Mouse (Mus musculus): ENCODE data around the gene Zbtb16. TPM values are rescaled to one million over a fixed set of nuclear protein-coding genes. Genes with fewer than 3 reads are reported as not detected.
A peak's percentile ranks its signal among the peaks of the same experiment; 100 is the strongest.

Zbtb16 gene
- polyA plus RNA-seq, 1 experiment from 2014 or later = 0.77 TPM

- Histone ChIP-seq H3K4me1 (replicated peaks) (peaks cover 37% of the 10 kb centered on the region), H3K36me3 (no peaks in the 10 kb centered on the region), H3K27me3 (peaks cover 64% of the 10 kb centered on the region), H3K9ac (no peak overlapping the region), H3K4me2 (no peak overlapping the region), H3K4me3 (replicated peaks) (no peak overlapping the region), H3K9me3 (replicated peaks) (no peaks in the 10 kb centered on the region), H3K27ac (no peak overlapping the region)
- ATAC-seq (ENCODE audit: low read depth) = no peak
- no peak for DNase-seq
- WGBS (ENCODE audit: insufficient replicate concordance) = 68% methylated on average over 12 of the region's 12 CpGs
Observed at GRCm38 (mm10) chr9:48824533-48825130, 11.4 kb downstream of the Zbtb16 start.

- H3K4me3 ChIP-seq (replicated peaks) = no peak overlapping the region
- no peaks in the 10 kb centered on the region for H3K36me3 ChIP-seq
- WGBS (ENCODE audit: insufficient replicate concordance) = 47% methylated on average over 6 of the region's 6 CpGs
- no peak overlapping the region for H3K9ac ChIP-seq
- H3K27ac ChIP-seq = no peak overlapping the region
- H3K4me1 ChIP-seq (replicated peaks) = peaks cover 45% of the 10 kb centered on the region
- H3K9me3 ChIP-seq (replicated peaks) = no peaks in the 10 kb centered on the region
- H3K27me3 ChIP-seq = peaks cover 62% of the 10 kb centered on the region
- DNase-seq (no peak), ATAC-seq (ENCODE audit: low read depth) (no peak)
- H3K4me2 ChIP-seq = no peak overlapping the region
Observed at GRCm38 (mm10) chr9:48823851-48824250, 12.2 kb downstream of the Zbtb16 start.

GRCm38 (mm10) chr9:48823319-48823705 is 12.7 kb downstream of the Zbtb16 start:
- no peak overlapping the region for H3K9ac ChIP-seq
- no peak overlapping the region for H3K4me2 ChIP-seq
- 55% methylated on average over 7 of the region's 7 CpGs for WGBS (ENCODE audit: insufficient replicate concordance)
- no peaks in the 10 kb centered on the region for H3K36me3 ChIP-seq
- ATAC-seq (ENCODE audit: low read depth) = no peak
- no peak overlapping the region for H3K27ac ChIP-seq
- no peak overlapping the region for H3K4me3 ChIP-seq (replicated peaks)
- peaks cover 57% of the 10 kb centered on the region for H3K27me3 ChIP-seq
- peaks cover 51% of the 10 kb centered on the region for H3K4me1 ChIP-seq (replicated peaks)
- DNase-seq = no peak
- no peaks in the 10 kb centered on the region for H3K9me3 ChIP-seq (replicated peaks)

- no peak overlapping the region for H3K4me2 ChIP-seq
- no peaks in the 10 kb centered on the region for H3K36me3 ChIP-seq
- DNase-seq (no peak), ATAC-seq (ENCODE audit: low read depth) (no peak)
- no peak overlapping the region for H3K9ac ChIP-seq
- 36% methylated on average over 18 of the region's 18 CpGs for WGBS (ENCODE audit: insufficient replicate concordance)
- H3K4me1 ChIP-seq (replicated peaks) = peaks cover 56% of the 10 kb centered on the region
- no peaks in the 10 kb centered on the region for H3K9me3 ChIP-seq (replicated peaks)
- H3K27ac ChIP-seq = no peak overlapping the region
- H3K27me3 ChIP-seq = peaks cover 51% of the 10 kb centered on the region
- no peak overlapping the region for H3K4me3 ChIP-seq (replicated peaks)
Observed at GRCm38 (mm10) chr9:48822586-48823318, 13.3 kb downstream of the Zbtb16 start.

GRCm38 (mm10) chr9:48821916-48822585 is 14.0 kb downstream of the Zbtb16 start:
- Histone ChIP-seq H3K4me1 (replicated peaks) (peaks cover 63% of the 10 kb centered on the region), H3K4me3 (replicated peaks) (no peak overlapping the region), H3K4me2 (no peak overlapping the region), H3K9ac (no peak overlapping the region), H3K9me3 (replicated peaks) (no peaks in the 10 kb centered on the region), H3K36me3 (no peaks in the 10 kb centered on the region), H3K27me3 (peaks cover 48% of the 10 kb centered on the region), H3K27ac (no peak overlapping the region)
- WGBS (ENCODE audit: insufficient replicate concordance) = 62% methylated on average over 15 of the region's 15 CpGs
- ATAC-seq (ENCODE audit: low read depth) = no peak
- no peak for DNase-seq

- peaks cover 65% of the 10 kb centered on the region for H3K4me1 ChIP-seq (replicated peaks)
Observed at GRCm38 (mm10) chr9:48821431-48821830, 14.6 kb downstream of the Zbtb16 start.

GRCm38 (mm10) chr9:48820791-48821190 is 15.2 kb downstream of the Zbtb16 start:
- ATAC-seq (ENCODE audit: low read depth) (no peak), DNase-seq (no peak)
- no peaks in the 10 kb centered on the region for H3K36me3 ChIP-seq
- no peak overlapping the region for H3K27ac ChIP-seq
- no peak overlapping the region for H3K9ac ChIP-seq
- H3K27me3 ChIP-seq = peaks cover 51% of the 10 kb centered on the region
- 47% methylated on average over 3 of the region's 3 CpGs for WGBS (ENCODE audit: insufficient replicate concordance)
- no peaks in the 10 kb centered on the region for H3K9me3 ChIP-seq (replicated peaks)
- peaks cover 69% of the 10 kb centered on the region for H3K4me1 ChIP-seq (replicated peaks)
- H3K4me2 ChIP-seq = no peak overlapping the region
- no peak overlapping the region for H3K4me3 ChIP-seq (replicated peaks)

More at GRCm38 (mm10) chr9:48821431-48821830, 14.6 kb downstream of the Zbtb16 start:
- H3K4me2 ChIP-seq = no peak overlapping the region
- DNase-seq (no peak), ATAC-seq (ENCODE audit: low read depth) (no peak)
- peaks cover 50% of the 10 kb centered on the region for H3K27me3 ChIP-seq
- no peaks in the 10 kb centered on the region for H3K9me3 ChIP-seq (replicated peaks)
- WGBS (ENCODE audit: insufficient replicate concordance) = 37% methylated on average over 9 of the region's 9 CpGs
- H3K36me3 ChIP-seq = no peaks in the 10 kb centered on the region
- H3K4me3 ChIP-seq (replicated peaks) = no peak overlapping the region
- H3K9ac ChIP-seq = no peak overlapping the region
- H3K27ac ChIP-seq = no peak overlapping the region

GRCm38 (mm10) chr9:48819695-48820094 is 16.3 kb downstream of the Zbtb16 start:
- DNase-seq (no peak), ATAC-seq (ENCODE audit: low read depth) (no peak)
- 27% methylated on average over 10 of the region's 10 CpGs for WGBS (ENCODE audit: insufficient replicate concordance)
- Histone ChIP-seq H3K36me3 (no peaks in the 10 kb centered on the region), H3K27ac (no peak overlapping the region), H3K4me2 (no peak overlapping the region), H3K9me3 (replicated peaks) (no peaks in the 10 kb centered on the region), H3K27me3 (peaks cover 45% of the 10 kb centered on the region), H3K4me3 (replicated peaks) (no peak overlapping the region), H3K9ac (no peak overlapping the region), H3K4me1 (replicated peaks) (peaks cover 79% of the 10 kb centered on the region)

- Histone ChIP-seq H3K4me3 (replicated peaks) (no peak overlapping the region), H3K4me2 (no peak overlapping the region), H3K4me1 (replicated peaks) (peaks cover 84% of the 10 kb centered on the region), H3K9ac (no peak overlapping the region), H3K27me3 (peaks cover 39% of the 10 kb centered on the region), H3K36me3 (no peaks in the 10 kb centered on the region), H3K9me3 (replicated peaks) (no peaks in the 10 kb centered on the region), H3K27ac (no peak overlapping the region)
- ATAC-seq (ENCODE audit: low read depth) (no peak), DNase-seq (no peak)
- 30% methylated on average over 3 of the region's 3 CpGs for WGBS (ENCODE audit: insufficient replicate concordance)
Observed at GRCm38 (mm10) chr9:48819137-48819536, 16.9 kb downstream of the Zbtb16 start.

GRCm38 (mm10) chr9:48817907-48818306 is 18.1 kb downstream of the Zbtb16 start:
- peaks cover 91% of the 10 kb centered on the region for H3K4me1 ChIP-seq (replicated peaks)
- H3K9ac ChIP-seq = no peak overlapping the region
- no peak overlapping the region for H3K27ac ChIP-seq
- H3K27me3 ChIP-seq = peaks cover 41% of the 10 kb centered on the region
- H3K4me3 ChIP-seq (replicated peaks) = no peak overlapping the region
- H3K9me3 ChIP-seq (replicated peaks) = no peaks in the 10 kb centered on the region
- no peak overlapping the region for H3K4me2 ChIP-seq
- no peak for ATAC-seq (ENCODE audit: low read depth)
- DNase-seq = no peak
- 52% methylated on average over 4 of the region's 4 CpGs for WGBS (ENCODE audit: insufficient replicate concordance)
- H3K36me3 ChIP-seq = no peaks in the 10 kb centered on the region

GRCm38 (mm10) chr9:48817399-48817793 is 18.6 kb downstream of the Zbtb16 start:
- DNase-seq = no peak
- ATAC-seq (ENCODE audit: low read depth) = no peak
- peaks cover 86% of the 10 kb centered on the region for H3K4me1 ChIP-seq (replicated peaks)
- 37% methylated on average over 7 of the region's 7 CpGs for WGBS (ENCODE audit: insufficient replicate concordance)
- H3K4me3 ChIP-seq (replicated peaks) = no peak overlapping the region
- H3K4me2 ChIP-seq = no peak overlapping the region
- no peaks in the 10 kb centered on the region for H3K9me3 ChIP-seq (replicated peaks)
- no peak overlapping the region for H3K9ac ChIP-seq
- 0 out of 2 replicates have a peak overlapping the region, but pooled peaks have one; percentile 29 for H3K27ac ChIP-seq
- H3K27me3 ChIP-seq = peaks cover 38% of the 10 kb centered on the region
- H3K36me3 ChIP-seq = no peaks in the 10 kb centered on the region
